Mouse (Mus musculus) gastrocnemius, adult 8-10 months (tissue): ENCODE measurements around the gene Cenpx. TPM values are rescaled to one million over a fixed set of nuclear protein-coding genes. Genes with fewer than 3 reads are reported as not detected.
"Not testable (repeated sequence)": the region's sequence is repeated elsewhere in the genome, so short reads cannot be mapped to it uniquely, and the experiment has no call there.

Source experiments
- DNase-seq, 2 experiments: peaks; one replicate each; pipeline ENCODE4 v3.0.0; 2022; ENCODE audit warnings: low spot score in 2 of 2
- total RNA-seq, 4 experiments: library from RNA; stranded (reverse); gene quantifications; 2 replicates each; pipeline ENCODE4 v1.2.4; 2022

Gene Cenpx
- 10 to 100 TPM; 26.1 to 31.0 (median 27.3) TPM for total RNA-seq

DNA sequence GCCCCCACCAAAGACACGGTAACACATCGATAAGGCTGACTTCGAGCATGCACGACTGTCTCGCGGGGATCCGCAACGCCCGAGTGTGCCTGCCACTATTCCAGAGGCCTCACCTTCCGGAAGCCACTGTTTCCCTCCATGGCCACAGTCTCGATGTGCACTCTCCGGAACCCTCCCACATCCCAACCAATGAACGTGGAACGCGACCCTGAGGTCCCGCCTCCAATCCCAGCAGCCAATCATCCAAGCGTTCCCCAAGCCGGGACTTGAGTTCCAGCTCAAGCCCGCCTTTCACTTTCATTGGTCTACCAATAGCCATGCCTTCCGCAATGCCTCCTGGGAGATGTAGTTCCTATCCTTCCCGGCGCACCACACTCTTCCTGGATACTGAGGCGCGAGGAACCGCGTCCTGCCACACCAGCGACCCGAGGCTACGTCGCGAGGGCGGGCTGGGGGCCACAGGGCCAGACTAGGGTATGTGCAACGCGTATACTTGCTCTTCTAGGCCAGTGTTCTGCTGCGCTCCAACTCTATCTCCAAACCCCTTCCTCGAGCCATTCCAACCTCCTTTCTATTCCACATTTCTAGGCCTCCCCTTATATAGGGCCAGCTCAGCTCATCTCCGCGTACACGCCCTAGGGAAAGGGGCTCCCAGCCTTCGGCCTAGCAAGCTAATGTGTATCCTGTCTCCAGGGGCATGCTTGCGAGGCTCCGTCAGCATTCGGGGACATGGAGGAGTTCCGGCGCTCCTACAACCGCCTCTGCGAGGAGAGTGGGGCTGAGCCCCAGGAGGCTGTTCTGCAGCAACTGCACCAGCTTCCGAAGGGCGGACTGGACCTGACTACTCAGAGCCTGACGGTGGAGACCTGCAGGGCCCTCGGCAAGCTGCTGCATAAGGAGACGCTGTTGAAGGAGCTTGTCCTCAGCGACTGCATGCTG is at the start of gene Cenpx, which contains the start of gene Lrrc45:
Gene Cenpx, minus strand, starts transcription at position 159 of the 939 bp plus-strand sequence.
Gene Lrrc45, plus strand, starts transcription at position 346 of the 939 bp plus-strand sequence.
- peak; percentile 95 to 96 for DNase-seq

DNA sequence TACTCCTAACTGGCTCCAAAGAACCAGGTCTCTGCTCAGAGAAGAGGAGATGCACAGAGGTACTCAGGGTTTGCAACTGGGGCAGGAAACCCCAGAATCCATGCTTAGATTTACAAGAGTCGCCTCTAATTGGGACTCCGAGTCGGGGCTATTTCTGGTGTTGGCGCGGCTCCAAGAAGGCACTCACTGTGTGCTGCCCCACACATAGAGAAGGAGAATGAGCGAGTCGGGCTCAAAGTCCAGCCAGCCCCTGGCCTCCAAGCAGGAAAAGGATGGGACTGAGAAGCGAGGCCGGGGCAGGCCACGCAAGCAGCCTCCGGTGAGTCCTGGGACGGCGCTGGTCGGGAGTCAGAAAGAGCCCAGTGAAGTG is 49.1 kb upstream of the Cenpx start, which contains the start of gene Hmga1b:
Gene Hmga1b, plus strand, starts transcription at position 123 of the 370 bp plus-strand sequence.
- DNase-seq = not testable (repeated sequence)

DNA sequence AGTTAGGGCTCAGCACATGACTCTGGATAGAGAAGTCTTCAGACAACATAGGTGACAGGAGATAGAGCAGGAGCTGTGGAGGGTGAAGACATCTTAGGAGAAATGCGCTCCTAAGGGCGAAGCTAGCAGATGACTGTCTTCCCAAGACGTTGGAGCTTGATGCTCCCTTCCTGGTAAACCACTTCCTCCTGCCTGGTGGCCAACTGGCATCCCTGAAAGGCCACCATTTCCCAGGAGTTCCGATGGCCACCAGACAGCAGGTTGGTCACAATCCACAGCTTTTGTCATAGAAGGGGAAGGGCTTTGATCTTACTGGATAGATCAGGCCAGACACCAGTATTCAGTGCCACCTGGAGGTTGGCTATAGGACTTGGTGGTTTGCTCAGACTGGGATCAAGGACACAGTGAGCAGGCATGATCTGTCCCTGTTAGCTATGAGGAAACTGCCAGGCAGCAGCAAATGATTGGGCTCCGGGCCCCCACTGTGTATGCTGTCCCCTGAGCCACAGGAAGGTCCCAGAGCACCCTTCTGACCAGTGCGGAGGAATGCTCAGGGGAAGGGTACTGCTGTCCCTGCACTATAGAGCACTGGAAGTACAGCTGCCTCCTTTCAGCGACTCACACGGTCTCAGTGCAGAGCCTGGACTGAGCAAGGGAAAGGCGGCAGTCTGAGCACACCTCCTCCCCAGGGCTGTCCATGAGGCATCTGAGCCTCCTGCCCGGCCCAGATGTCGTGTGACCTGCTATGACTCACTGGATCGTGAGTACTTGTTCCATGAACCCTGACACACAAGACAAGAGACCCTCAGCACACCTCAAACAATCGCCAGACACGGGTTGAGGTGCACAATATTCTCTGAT is 48.5 kb upstream of the Cenpx start:
- DNase-seq = no peak

DNA sequence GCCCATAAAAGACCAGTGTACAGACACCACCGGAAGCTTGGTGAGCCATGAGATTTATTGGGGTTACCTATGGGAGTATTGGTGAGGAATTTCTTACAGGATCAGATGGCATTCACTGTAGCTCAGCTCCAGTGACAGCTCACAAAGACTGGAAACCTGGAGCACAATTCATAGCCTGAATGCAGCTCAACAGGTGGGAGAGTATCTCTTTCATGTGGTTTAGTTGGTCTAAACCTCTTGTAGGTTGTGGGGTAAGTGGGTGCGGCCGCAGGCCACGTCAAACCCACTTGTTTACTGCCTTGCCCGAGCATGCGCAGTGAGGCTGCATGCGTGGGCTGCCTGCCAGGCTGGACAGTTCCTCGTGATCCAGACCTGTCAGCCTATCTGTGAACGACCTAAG is 46.7 kb upstream of the Cenpx start:
- DNase-seq = no peak

DNA sequence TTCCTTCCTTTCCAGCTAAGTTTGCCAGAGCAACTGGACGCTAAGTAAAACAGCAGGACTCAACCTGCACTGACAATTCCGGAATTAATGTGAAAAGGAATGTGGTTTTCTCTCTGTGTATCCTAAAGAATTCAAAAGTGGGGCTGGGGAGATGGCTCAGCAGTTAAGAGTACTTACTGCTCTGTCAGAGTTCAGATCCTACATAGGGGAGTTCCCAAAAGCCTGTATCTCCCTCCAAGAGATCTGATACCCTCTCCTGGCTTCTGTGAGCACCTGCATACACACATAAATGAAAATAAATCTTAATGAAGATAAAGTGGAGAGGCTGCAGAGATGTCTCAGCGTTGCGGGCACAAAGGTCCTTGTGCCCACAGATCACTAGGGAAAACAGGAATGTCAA is 38.1 kb upstream of the Cenpx start:
- DNase-seq = no peak

DNA sequence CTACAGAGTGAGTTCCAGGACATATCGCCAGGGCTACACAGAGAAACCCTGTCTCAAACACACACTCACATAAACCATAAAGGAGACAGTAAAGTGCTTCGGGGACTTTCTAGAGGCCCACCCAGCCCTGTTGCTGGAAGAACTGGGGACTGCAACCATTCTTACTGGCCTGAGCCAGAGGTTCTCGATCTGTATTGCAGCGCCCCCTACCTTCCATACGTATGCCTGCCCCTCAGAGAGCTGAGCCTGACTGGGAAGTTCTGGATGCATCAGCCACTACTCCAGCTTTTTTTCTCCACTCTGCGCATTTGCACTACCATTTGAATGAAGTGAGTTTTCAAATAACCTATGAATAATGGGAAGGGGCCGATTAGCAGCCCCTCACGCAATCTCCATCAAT is 35.9 kb upstream of the Cenpx start:
- no peak for DNase-seq

DNA sequence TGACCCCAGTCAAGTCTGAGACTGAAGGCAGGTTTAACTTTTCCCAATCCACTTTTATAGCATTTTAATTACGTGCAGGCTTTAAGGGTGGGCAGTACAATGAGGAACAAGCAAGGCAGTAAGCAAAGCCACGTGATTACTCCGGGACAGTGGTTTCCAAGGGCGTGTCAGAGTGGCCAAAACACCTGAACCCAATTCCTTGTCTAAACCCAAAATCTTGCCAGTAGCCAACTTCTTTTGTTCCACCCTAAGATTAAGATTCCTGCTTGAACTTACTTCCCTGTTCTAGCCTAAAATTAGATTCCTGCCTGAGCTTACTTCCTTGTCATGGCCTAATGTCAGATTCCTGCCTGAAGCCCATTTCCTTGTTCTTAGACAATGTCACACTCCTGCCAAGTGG is 34.4 kb upstream of the Cenpx start:
- no peak for DNase-seq

DNA sequence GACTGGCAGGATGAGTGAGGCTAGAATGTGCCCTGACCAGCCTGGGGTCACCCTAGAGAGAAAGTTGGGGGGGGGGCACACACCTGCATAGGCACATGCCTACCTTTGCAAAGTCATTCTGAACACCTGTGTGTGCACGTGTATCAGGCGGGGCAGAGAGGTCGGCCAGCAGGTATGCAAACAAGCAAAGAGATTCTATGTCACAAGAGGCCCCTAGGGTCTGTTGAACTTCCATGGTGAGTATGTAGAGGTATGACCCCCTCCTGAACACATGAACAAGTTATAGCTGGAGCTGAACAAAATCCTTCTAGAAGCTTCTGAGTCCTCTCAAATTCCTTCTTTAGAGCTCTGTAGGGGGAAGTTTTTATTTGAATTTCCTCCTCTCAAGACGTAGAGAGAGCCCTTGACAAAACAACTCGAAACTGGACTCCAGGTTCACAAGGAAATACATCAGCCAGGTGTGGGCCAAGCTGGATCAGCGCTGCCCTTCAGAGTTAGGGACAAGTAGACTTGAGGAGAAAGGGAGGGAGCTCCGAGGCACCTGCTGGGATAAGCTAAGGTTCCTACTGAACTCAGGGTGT is 30.7 kb upstream of the Cenpx start:
- DNase-seq = no peak

DNA sequence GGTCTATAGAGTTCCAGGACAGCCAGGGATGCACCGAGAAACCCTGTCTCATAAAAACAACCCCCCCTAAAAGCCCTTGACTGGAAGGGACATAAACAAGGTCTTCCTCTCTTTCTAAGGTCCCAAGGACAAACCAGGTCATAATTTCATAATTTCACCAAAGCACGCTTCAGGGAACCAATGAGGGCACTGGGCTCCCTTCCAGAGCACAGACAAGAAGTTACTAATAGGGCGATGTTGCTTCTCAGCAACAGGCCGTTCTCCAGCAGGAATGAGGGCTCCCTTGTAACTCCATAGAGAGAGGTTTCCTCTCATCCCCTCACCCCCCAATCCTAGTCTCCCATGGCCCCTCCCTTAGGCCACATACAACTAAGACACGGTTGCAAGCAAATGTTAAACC is 27.4 kb upstream of the Cenpx start:
- DNase-seq = no peak

DNA sequence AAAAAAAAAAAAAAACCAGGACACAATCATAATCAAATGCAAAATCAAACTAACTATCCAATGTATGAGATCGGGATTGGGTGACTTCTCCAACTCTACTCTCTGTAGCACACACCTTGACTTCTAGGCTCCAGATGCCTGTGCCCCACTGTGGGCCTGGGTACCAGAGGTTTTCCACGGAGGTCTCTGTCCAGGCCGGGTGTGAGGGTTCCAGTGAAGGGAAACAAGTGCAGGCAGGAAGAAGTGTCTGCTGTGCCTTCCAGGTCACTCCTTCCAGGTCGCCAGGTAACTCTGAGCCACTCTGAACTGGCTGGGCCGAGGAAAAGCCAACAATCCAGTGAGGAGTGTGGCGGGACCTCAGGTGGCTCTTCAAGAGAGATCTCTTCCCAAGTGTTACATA is 22.9 kb upstream of the Cenpx start:
- no peak for DNase-seq

DNA sequence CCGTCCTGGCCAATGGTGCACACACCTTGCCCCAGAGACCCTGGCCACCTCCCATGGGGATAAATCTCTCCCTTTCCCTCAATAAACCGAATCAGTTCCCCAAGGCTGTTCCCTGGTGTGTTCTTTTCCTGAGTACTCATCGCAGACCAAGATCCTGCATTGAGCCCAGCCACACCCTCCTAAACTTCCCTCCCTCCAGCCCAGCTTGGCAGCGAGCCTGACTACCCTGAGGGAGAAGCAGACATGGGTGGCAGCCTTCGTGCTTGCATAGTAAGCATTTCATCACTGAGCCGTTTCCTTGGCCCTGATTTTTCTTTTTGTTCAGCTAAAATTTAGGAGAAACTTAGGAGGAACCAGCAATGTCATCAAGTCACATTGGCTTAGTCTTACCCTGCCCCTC is 20.0 kb upstream of the Cenpx start:
- DNase-seq = no peak

DNA sequence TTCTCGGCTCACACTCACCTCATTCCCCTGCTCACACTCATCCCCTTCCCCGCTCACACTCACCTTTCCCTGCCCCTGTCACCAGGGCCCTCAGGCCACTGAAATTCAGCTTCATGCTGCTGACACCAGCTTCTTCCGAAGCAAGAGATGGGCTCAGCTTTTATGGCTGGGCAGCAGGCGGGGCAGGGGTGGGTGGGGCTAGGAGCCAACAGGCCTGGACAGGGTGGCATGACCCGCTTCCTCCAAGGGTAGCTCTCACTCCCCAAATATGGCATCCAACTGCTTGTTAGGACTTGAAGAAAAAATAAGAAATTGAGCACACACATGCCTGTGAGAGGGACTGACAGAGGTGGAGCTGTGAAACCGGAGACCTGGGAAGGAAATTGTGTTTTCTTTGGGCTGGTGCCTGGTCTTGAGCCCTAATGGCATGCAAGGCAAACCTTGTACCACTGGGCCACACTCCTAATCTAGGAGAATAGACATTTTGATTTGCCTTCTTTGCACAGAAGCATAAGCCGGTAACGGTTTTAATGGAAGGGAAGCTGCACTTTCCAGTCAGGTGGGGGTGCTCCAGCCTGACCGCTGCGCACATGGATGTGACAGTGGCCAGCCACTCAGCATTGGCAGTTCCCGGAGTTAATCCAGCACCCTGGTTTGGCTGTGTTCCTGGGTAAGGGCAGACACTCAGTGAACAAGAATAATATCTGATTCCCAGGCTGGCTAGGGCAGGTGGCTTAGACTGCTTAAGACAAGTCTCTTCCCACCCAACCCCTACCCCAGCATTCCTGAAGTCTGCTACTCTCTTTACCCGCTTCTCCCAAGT is 18.5 kb upstream of the Cenpx start, which contains the start of gene Cbr2:
Gene Cbr2, minus strand, starts transcription at position 257 of the 823 bp plus-strand sequence.
- DNase-seq = no peak

DNA sequence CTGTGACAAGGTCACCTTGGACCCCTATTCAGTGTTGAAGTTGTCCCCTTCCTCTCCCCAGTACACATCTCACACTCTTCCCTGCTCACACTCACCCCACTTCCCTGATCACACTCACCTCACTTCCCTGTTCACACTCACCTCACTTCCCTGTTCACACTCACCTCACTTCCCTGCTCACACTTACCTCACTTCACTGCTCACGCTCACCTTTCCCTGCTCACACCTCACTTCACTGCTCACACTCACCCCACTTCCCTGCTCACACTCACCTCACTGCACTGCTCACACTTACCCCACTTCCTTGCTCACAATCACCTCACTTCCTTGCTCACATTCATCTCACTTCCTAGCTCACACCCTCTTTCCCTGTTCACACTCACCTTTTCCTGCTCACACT is 17.9 kb upstream of the Cenpx start:
- no peak for DNase-seq

DNA sequence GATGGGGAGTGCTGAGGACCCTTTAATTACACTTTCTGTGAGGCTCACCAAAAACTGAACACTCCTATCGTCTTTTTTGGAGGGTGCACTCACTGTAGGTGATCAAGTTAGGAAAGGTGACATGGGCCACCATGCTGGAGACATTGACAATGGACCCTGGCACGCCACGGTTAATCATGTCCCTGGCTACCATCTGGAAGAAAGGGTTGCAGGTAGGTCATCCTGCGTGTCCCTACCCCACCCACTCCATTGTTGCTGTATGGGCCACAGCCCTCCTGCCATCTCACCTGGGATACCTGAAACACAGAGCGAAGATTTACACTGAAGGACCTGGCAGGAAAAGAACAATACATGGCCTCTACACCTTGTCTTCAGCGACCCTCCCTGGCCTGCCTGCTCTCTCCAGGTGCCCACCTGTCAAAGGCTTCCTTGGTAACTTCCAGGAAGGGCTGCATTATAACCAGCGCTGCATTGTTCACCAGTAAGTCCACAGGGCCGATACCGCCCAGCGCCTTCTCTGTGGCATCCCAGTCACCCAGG is 16.9 kb upstream of the Cenpx start:
- peak in 1 of 2 experiments; percentile 1 for DNase-seq

DNA sequence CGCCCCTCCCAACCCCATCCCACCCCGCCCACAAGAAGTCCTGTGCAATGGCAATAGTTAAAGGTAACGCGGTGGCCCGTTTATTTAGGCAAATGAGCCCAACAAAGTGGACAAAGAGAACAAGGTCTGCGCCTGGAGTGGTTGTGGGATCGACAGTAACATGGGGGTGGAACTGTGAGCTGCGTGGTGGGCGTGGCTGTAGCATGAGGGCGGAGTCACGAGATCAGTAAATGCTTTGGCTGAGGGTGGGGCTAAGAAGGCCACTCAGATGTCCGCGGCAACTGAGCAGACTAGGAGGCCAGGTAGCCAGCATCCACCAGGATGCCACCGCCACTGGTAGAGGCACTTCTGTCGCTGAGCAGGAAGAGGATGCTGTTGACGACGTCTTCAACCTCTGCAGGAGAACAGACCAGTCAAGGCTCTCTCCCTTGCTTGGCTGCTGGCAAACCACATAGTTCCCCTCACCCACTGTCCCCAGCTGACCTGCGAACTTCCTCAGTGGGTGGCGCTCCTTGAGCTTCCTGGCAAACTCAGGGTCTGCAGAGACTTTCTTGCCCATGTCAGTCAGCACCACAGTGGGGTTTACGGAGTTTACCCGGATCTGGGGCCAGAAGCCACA is 16.0 kb upstream of the Cenpx start:
- DNase-seq = peak in 1 of 2 experiments; percentile 14

DNA sequence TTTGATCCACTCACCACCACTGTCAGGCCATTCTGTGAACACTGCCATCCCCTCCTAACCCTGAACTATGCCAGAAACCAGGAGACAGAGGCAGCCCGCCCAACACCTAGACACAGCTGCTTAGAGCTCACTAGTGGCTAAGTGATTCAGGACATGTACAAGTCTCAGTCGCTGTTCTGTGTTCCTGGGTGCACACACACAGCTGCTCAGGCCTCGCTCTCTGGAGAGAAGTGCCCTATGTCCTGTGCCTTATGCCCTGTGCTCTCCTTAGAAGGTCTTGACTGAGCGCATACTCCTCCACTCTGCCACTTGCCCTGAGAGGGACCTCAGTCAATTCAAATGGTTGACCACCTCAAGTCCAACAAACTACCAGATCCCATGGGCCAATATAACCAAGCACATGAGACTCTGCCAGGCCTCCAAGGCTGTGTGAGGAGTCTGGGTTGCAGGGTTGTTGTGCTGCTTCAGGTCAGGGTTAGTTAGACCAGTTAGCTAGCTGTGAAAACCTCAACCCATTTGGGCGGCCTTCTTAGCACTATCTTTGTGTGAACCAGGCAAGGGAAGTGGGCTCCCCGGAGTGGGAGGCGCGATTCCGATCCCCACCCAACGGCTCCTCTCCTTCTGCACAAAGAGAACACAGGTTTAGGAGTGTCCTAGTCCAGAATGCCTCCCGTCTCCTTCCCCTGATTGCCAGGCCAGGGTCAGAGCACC is 15.1 kb upstream of the Cenpx start:
- DNase-seq = no peak

DNA sequence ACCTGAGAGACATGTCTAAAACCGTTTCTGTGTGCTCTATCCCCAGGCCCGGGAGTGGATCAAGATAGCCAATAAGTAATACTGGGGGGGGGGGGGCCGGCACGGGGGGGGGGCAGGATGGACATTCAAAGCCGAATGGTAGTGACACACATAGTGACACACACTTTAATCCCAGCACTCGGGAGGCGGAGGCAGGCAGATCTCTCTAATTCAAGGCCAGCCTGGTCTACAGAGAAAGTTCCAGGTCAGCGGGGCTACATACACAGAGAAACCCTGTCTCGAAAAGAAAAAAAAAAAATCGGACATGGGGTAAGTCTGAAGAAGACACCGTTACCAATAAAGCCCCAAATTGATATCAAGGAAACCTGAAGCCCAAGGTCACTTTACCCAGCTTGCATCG is 14.0 kb upstream of the Cenpx start:
- no peak for DNase-seq

DNA sequence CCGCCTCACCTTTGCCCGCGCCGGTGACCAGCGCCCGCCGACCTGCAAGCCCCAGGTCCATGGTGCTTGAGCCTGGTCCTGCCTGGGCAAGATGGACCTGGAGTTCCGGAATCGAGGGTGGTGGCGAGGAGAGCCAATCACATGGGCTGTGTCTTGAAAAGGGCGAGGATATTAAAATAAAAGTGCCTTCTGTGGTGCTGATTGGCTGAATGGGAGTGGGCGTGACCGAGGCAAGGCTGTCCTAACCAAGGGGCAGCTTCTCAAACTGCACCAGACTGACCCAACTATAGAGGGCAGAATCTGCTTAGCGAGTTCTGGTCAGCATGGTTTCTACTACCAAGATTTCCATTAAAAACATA is 13.6 kb upstream of the Cenpx start, which contains the start of gene Dcxr:
Gene Dcxr, minus strand, starts transcription at position 113 of the 359 bp plus-strand sequence.
- DNase-seq = peak; percentile 87
